Mouse (Mus musculus) lung, postnatal 0 days (tissue): ENCODE results near the gene Sik1.

Experiments used
- CTCF ChIP-seq: IDR thresholded peaks from 2 replicates; pipeline ENCODE4 v1.5.1; 2016; ENCODE audit warnings: antibody characterized with exemption, mild to moderate bottlenecking
- EP300 ChIP-seq: IDR thresholded peaks from 2 replicates; pipeline ENCODE4 v1.6.1; 2016; ENCODE audit warnings: antibody characterized with exemption, mild to moderate bottlenecking, control low read depth

DNA sequence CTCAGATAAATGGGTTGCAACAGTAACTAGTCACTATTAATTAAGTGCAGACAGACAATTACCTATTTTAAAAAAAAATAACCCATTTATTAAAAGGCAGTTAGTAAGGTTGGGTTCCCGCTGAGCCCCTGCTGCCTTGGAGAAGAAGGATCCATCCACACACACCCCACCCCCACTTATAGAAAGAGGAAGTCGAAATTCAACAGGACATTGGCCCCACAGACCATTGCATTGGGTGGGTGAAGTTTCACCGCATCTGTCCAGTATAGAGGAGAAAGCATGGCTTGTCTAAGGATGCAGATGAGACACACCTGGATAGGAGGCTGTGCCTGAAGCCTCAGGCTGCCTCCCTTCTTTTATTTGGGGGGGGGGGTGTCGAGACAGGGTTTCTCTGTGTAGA is 50.0 kb downstream of the Sik1 start:
- TF ChIP-seq EP300 (no peak), CTCF (no peak)
